Mouse (Mus musculus) hindbrain, embryonic 14.5 days (tissue): ENCODE data around the gene Lpin1. TPM values are rescaled to one million over a fixed set of nuclear protein-coding genes. Genes with fewer than 3 reads are reported as not detected.

ENCODE experiments used
- ATAC-seq: fragments of 200-750 bp; cut with Nextera tagmentation; 2 replicates; pipeline ENCODE4 v1.8.0; 2017; ENCODE audit warnings: moderate number of reproducible peaks, mild to moderate bottlenecking, moderate TSS enrichment, moderate library complexity; ENCODE audit not compliant: low FRiP score
- DNase-seq: peaks from one replicate; pipeline ENCODE4 v3.0.0-alpha.2; 2015; ENCODE audit warnings: low spot score
- H3K27ac ChIP-seq: fragments of 300-500 bp; sonication (generic); 2 replicates; pipeline ENCODE4 v1.5.1; 2014; ENCODE audit warnings: mild to moderate bottlenecking, moderate library complexity
- H3K27me3 ChIP-seq: fragments of 300-500 bp; sonication (generic); 2 replicates; pipeline ENCODE4 v1.6.1; 2014; ENCODE audit warnings: mild to moderate bottlenecking, low read length, mixed read lengths; ENCODE audit not compliant: control insufficient read depth, insufficient read depth
- H3K36me3 ChIP-seq: fragments of 300-500 bp; sonication (generic); replicated peaks from 2 replicates; pipeline ENCODE4 v1.6.1; 2014; ENCODE audit not compliant: control insufficient read depth, insufficient read depth
- H3K4me1 ChIP-seq: fragments of 300-500 bp; sonication (generic); replicated peaks from 2 replicates; pipeline ENCODE4 v1.6.1; 2014; ENCODE audit warnings: antibody characterized with exemption, low read length, mixed read lengths; ENCODE audit not compliant: control insufficient read depth, insufficient read depth
- H3K4me2 ChIP-seq: fragments of 300-500 bp; sonication (generic); replicated peaks from 2 replicates; pipeline ENCODE4 v1.6.1; 2014; ENCODE audit warnings: mild to moderate bottlenecking, moderate library complexity
- H3K4me3 ChIP-seq: fragments of 300-500 bp; sonication (generic); replicated peaks from 2 replicates; pipeline ENCODE4 v1.5.1; 2014; ENCODE audit warnings: mild to moderate bottlenecking, low read length
- H3K9ac ChIP-seq: fragments of 300-500 bp; sonication (generic); 2 replicates; pipeline ENCODE4 v1.6.1; 2014
- H3K9me3 ChIP-seq: fragments of 300-500 bp; sonication (generic); 2 replicates; pipeline ENCODE4 v1.6.1; 2016; ENCODE audit warnings: low read length; ENCODE audit not compliant: control insufficient read depth
- WGBS: fragments of 180-500 bp; shearing (Covaris S2); extraction: QIAGEN DNeasy Blood & Tissue Kit; methylation state at CpG from one replicate; pipeline ENCODE4 v1.1.7; 2014; 5-methylcytosine and 5-hydroxymethylcytosine counted together
- polyA plus RNA-seq: library from polyadenylated mRNA; unstranded; fragments of >200 nt; fragmentation: Nextera tagmentation; extraction: Ambion mirVana; gene quantifications from 2 replicates; pipeline ENCODE4 v1.2.1, GENCODE M21; 2014

Lpin1 gene
- polyA plus RNA-seq, 1 experiment from 2014 or later: 18.0 TPM

DNA sequence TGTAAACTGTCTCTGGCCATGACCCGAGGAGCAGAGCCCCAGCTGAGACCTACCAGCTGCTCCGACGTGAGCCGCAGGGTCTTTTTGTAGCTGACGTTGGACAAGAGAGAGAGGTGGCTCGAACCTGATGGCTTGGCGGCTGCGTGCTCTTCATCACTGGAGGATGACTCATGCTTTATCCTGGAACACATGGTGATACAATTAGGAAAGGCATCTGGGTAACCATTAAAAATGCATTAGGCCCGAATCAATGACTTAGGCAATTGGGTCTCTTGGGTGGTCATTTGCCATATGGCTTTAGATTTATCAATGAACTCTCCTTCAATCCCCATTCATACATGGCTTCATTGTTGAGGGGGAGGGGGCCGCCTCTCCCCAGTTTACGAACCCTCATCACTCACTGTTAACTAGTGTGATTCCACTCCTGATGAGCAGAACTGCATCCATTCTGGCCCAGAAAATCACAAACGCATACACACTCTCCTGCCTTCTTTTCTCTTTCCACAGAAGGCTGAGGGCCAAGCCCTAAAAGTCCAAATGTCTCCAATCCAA, 61.9 kb downstream of the Lpin1 start:
- Histone ChIP-seq H3K9me3 (no peaks in the 10 kb centered on the region), H3K27me3 (no peaks in the 10 kb centered on the region), H3K36me3 (peaks cover 81% of the 10 kb centered on the region), H3K9ac (no peak overlapping the region), H3K4me3 (no peak overlapping the region), H3K27ac (no peak overlapping the region), H3K4me2 (no peak overlapping the region), H3K4me1 (no peaks in the 10 kb centered on the region)
- WGBS: 46% methylated on average over 12 of the region's 12 CpGs
- peak; percentile 70 for ATAC-seq
- DNase-seq: peak; percentile 42

- Histone ChIP-seq H3K4me3 (no peak overlapping the region), H3K4me1 (no peaks in the 10 kb centered on the region), H3K36me3 (peaks cover 93% of the 10 kb centered on the region), H3K27me3 (no peaks in the 10 kb centered on the region), H3K9ac (no peak overlapping the region), H3K9me3 (no peaks in the 10 kb centered on the region), H3K27ac (no peak overlapping the region), H3K4me2 (no peak overlapping the region)
- DNase-seq: no peak
- 89% methylated on average over 5 of the region's 5 CpGs for WGBS
- ATAC-seq: no peak
Measured at GRCm38 (mm10) chr12:16541606-16542005, 69.2 kb downstream of the Lpin1 start.

GRCm38 (mm10) chr12:16540712-16541111, 70.1 kb downstream of the Lpin1 start:
- Histone ChIP-seq H3K4me1 (no peaks in the 10 kb centered on the region), H3K9me3 (no peaks in the 10 kb centered on the region), H3K4me3 (no peak overlapping the region), H3K4me2 (no peak overlapping the region), H3K27me3 (no peaks in the 10 kb centered on the region), H3K27ac (no peak overlapping the region), H3K36me3 (peaks cover 93% of the 10 kb centered on the region), H3K9ac (no peak overlapping the region)
- DNase-seq (no peak), ATAC-seq (no peak)
- WGBS: 91% methylated on average over 8 of the region's 8 CpGs

- Histone ChIP-seq H3K4me3 (no peak overlapping the region), H3K9me3 (no peaks in the 10 kb centered on the region), H3K27ac (no peak overlapping the region), H3K27me3 (no peaks in the 10 kb centered on the region), H3K9ac (no peak overlapping the region), H3K36me3 (peaks cover 93% of the 10 kb centered on the region), H3K4me1 (no peaks in the 10 kb centered on the region), H3K4me2 (no peak overlapping the region)
- no peak for ATAC-seq
- DNase-seq: no peak
- 91% methylated on average over 5 of the region's 5 CpGs for WGBS
Measured at GRCm38 (mm10) chr12:16539965-16540661, 70.7 kb downstream of the Lpin1 start.

GRCm38 (mm10) chr12:16533331-16533828, 77.4 kb downstream of the Lpin1 start:
- Histone ChIP-seq H3K36me3 (peaks cover 28% of the 10 kb centered on the region), H3K4me2 (peak overlapping the region; percentile 12; the same call in 1 of the 2 replicates), H3K9ac (0 out of 2 replicates have a peak overlapping the region, but pooled peaks have one; percentile 12), H3K4me3 (no peak overlapping the region), H3K27ac (peak overlapping the region; percentile 62), H3K4me1 (peaks cover 6% of the 10 kb centered on the region), H3K27me3 (no peaks in the 10 kb centered on the region), H3K9me3 (no peaks in the 10 kb centered on the region)
- 14% methylated on average over 4 of the region's 4 CpGs for WGBS
- ATAC-seq (peak; percentile 83), DNase-seq (peak; percentile 90)

DNA sequence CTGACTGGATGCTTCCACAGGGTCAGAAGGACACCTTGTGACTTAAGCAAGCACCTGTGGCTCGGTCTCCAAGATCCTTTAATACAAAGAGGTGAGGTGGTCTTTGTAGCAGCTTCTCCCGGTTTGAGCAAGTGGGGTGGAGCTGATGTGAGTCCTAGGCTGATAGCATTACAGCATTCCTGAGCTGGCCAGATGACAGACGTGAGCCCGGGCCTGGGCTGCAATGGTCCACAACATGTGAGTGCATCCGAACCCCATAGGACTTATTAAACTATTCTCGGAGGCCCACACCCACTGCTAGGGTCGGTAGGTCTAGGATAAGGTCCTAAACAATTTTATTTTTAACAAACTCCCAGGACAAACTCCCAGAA, 77.9 kb downstream of the Lpin1 start:
- Histone ChIP-seq H3K27ac (peak overlapping the region; percentile 62), H3K4me1 (peaks cover 6% of the 10 kb centered on the region), H3K9me3 (no peaks in the 10 kb centered on the region), H3K4me2 (peak overlapping the region; percentile 12; the same call in 1 of the 2 replicates), H3K36me3 (peaks cover 23% of the 10 kb centered on the region), H3K27me3 (no peaks in the 10 kb centered on the region), H3K4me3 (no peak overlapping the region), H3K9ac (0 out of 2 replicates have a peak overlapping the region, but pooled peaks have one; percentile 12)
- DNase-seq (no peak), ATAC-seq (peak; percentile 63)
- 51% methylated on average over 7 of the region's 7 CpGs for WGBS

DNA sequence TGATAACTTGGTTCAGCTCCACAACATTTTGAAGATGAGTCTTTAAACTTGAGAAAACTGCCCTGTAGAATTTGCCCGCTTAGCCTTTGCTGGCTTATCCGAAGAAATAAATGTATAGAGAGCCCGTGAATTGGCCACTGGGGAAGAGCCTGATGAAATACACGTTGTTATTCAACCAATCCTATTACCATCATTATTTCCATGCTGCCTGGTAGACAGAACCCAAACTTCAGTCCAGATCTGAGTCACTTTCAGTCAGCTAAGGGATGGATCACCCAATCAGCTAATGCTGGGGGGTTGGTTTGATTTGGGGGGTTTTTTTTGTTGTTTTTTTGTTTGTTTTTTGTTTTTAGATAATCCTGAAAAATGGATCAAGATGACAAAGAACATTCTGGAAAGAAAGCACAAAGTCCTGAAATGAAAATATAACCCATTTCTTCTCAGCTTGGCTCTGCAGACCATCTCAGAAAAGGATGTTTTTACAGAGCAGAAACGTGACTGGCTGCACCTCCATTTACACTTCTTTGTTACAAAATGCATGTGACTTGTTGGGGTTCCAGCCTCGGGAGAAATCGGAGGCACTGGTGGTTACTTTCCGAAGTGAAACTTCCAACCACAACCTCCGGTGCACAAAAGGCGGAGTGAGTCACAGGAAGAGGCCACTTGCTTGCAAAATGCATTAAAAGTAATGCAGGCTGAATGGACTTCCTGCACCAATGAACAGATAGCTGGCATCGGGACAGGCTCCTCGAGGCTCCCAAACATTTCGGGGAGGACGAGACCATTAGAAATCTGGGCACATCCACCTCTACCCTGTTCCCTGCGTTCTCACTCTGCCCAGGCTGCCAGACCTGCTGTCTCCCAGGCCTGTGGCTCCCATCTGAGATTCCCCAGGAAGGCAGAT, 78.6 kb downstream of the Lpin1 start:
- H3K4me3 ChIP-seq: no peak overlapping the region
- no peak overlapping the region for H3K9ac ChIP-seq
- peaks cover 6% of the 10 kb centered on the region for H3K4me1 ChIP-seq
- ATAC-seq (peak; percentile 54), DNase-seq (peak; percentile 40)
- WGBS: 67% methylated on average over 15 of the region's 15 CpGs
- peak overlapping the region; percentile 62 for H3K27ac ChIP-seq
- peak overlapping the region; percentile 12; the same call in 1 of the 2 replicates for H3K4me2 ChIP-seq
- H3K27me3 ChIP-seq: no peaks in the 10 kb centered on the region
- peaks cover 17% of the 10 kb centered on the region for H3K36me3 ChIP-seq
- H3K9me3 ChIP-seq: no peaks in the 10 kb centered on the region

- DNase-seq: no peak
- H3K27ac ChIP-seq: no peak overlapping the region
- peaks cover 6% of the 10 kb centered on the region for H3K4me1 ChIP-seq
- no peak overlapping the region for H3K4me2 ChIP-seq
- H3K27me3 ChIP-seq: no peaks in the 10 kb centered on the region
- no peak overlapping the region for H3K4me3 ChIP-seq
- H3K9ac ChIP-seq: no peak overlapping the region
- 95% methylated on average over 7 of the region's 7 CpGs for WGBS
- ATAC-seq: no peak
- H3K36me3 ChIP-seq: no peaks in the 10 kb centered on the region
- H3K9me3 ChIP-seq: no peaks in the 10 kb centered on the region
Measured at GRCm38 (mm10) chr12:16528650-16529049, 82.1 kb downstream of the Lpin1 start.

DNA sequence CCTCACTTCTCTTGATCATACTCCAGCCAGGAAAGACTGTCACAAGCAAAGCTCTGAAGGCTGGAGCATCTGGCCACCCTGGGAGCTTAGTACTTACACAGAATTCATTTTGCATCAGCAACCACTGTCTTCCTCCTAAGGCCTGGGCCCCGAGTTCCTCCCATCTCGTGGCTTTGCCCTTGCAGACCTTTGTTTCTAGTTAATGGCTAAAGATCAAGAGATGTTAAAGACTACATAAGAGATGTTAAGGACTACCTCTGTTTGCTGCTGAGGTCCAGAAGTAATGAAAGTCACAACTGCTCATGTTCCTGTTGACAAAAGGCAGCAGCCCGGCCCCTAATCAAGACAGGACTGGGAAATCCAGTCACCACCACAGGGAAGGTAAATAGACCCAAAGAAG, 82.8 kb downstream of the Lpin1 start:
- ATAC-seq (no peak), DNase-seq (no peak)
- no peaks in the 10 kb centered on the region for H3K9me3 ChIP-seq
- H3K4me3 ChIP-seq: no peak overlapping the region
- H3K4me2 ChIP-seq: no peak overlapping the region
- H3K27ac ChIP-seq: no peak overlapping the region
- WGBS: 92% methylated on average over 3 of the region's 3 CpGs
- peaks cover 4% of the 10 kb centered on the region for H3K4me1 ChIP-seq
- H3K36me3 ChIP-seq: no peaks in the 10 kb centered on the region
- H3K27me3 ChIP-seq: no peaks in the 10 kb centered on the region
- H3K9ac ChIP-seq: no peak overlapping the region
